Mouse (Mus musculus) brain, adult 2 months (tissue): ENCODE results near the gene U2af1l4.

Experiments used
- DNase-seq: peaks from one replicate; pipeline ENCODE4 v3.0.0; 2011; ENCODE audit warnings: low read depth, low spot score

The U2af1l4 gene

GRCm38 (mm10) chr7:30563117-30563905 is at the start of gene U2af1l4, which contains the start of the genes Gm49396 and Psenen:
TSS of gene U2af1l4 (plus strand) at chr7:30563301.
TSS of gene Gm49396 (plus strand) at chr7:30563344.
TSS of gene Psenen (minus strand) at chr7:30563627.
- DNase-seq = peak; percentile 99

GRCm38 (mm10) chr7:30515003-30515760 is 47.9 kb upstream of the U2af1l4 start:
- DNase-seq = no peak

GRCm38 (mm10) chr7:30518325-30518724 is 44.8 kb upstream of the U2af1l4 start:
- DNase-seq = no peak

GRCm38 (mm10) chr7:30520396-30520795 is 42.7 kb upstream of the U2af1l4 start:
- no peak for DNase-seq

- DNase-seq = peak; percentile 59
Measured at GRCm38 (mm10) chr7:30520856-30521255, 42.2 kb upstream of the U2af1l4 start.

- no peak for DNase-seq
Measured at GRCm38 (mm10) chr7:30522871-30523270, 40.2 kb upstream of the U2af1l4 start.

- no peak for DNase-seq
Measured at GRCm38 (mm10) chr7:30524487-30524886, 38.6 kb upstream of the U2af1l4 start.

GRCm38 (mm10) chr7:30525954-30526353 is 37.1 kb upstream of the U2af1l4 start:
- peak; percentile 45 for DNase-seq

- DNase-seq = no peak
Measured at GRCm38 (mm10) chr7:30526399-30526798, 36.7 kb upstream of the U2af1l4 start.

- DNase-seq = no peak
Measured at GRCm38 (mm10) chr7:30526981-30527380, 36.1 kb upstream of the U2af1l4 start.

- DNase-seq = peak; percentile 92
Measured at GRCm38 (mm10) chr7:30531291-30531815, 31.7 kb upstream of the U2af1l4 start.

GRCm38 (mm10) chr7:30532931-30533330 is 30.2 kb upstream of the U2af1l4 start:
- peak; percentile 78 for DNase-seq

- peak; percentile 54 for DNase-seq
Measured at GRCm38 (mm10) chr7:30533941-30534632, 29.0 kb upstream of the U2af1l4 start.

GRCm38 (mm10) chr7:30534633-30535577 is 28.2 kb upstream of the U2af1l4 start, which contains the start of gene Arhgap33:
TSS of gene Arhgap33 (minus strand) at chr7:30535060.
- peak; percentile 99 for DNase-seq

GRCm38 (mm10) chr7:30540572-30540971 is 22.5 kb upstream of the U2af1l4 start:
- no peak for DNase-seq

- DNase-seq = no peak
Measured at GRCm38 (mm10) chr7:30544327-30544726, 18.8 kb upstream of the U2af1l4 start.

GRCm38 (mm10) chr7:30549880-30550279 is 13.2 kb upstream of the U2af1l4 start:
- no peak for DNase-seq

GRCm38 (mm10) chr7:30550603-30551002 is 12.5 kb upstream of the U2af1l4 start:
- no peak for DNase-seq

GRCm38 (mm10) chr7:30551445-30552101 is 11.5 kb upstream of the U2af1l4 start:
- DNase-seq = no peak
